Mouse (Mus musculus) liver, embryonic 11.5 days (tissue): Measurements from ENCODE around the gene Rsph6a. TPM values are rescaled to one million over a fixed set of nuclear protein-coding genes. Genes with fewer than 3 reads are reported as not detected.

Source experiments
- ATAC-seq: fragments of 200-750 bp; cut with Nextera tagmentation; replicated peaks from 2 replicates; pipeline ENCODE4 v1.8.0; 2017; ENCODE audit warnings: moderate number of reproducible peaks, mild to moderate bottlenecking, moderate TSS enrichment, moderate library complexity; ENCODE audit not compliant: low FRiP score
- DNase-seq: peaks from one replicate; pipeline ENCODE4 v3.0.0-alpha.2; 2017; ENCODE audit warnings: low spot score
- H3K27ac ChIP-seq: fragments of 300-500 bp; sonication (generic); 2 replicates; pipeline ENCODE4 v1.5.1; 2014; ENCODE audit warnings: mild to moderate bottlenecking, low read depth, low read length, control low read depth
- H3K27me3 ChIP-seq: fragments of 300-500 bp; sonication (generic); replicated peaks from 2 replicates; pipeline ENCODE4 v1.6.1; 2014; ENCODE audit warnings: low read length, mixed read lengths; ENCODE audit not compliant: control insufficient read depth, insufficient read depth
- H3K36me3 ChIP-seq: fragments of 300-500 bp; sonication (generic); 2 replicates; pipeline ENCODE4 v1.6.1; 2014; ENCODE audit warnings: mild to moderate bottlenecking, low read length, moderate library complexity, mixed read lengths; ENCODE audit not compliant: control insufficient read depth, insufficient read depth
- H3K4me1 ChIP-seq: fragments of 300-500 bp; sonication (generic); replicated peaks from 2 replicates; pipeline ENCODE4 v1.6.1; 2014; ENCODE audit warnings: low read length, mixed read lengths; ENCODE audit not compliant: control insufficient read depth, insufficient read depth
- H3K4me2 ChIP-seq: fragments of 300-500 bp; sonication (generic); 2 replicates; pipeline ENCODE4 v1.6.1; 2014; ENCODE audit warnings: mild to moderate bottlenecking, control low read depth, moderate library complexity
- H3K4me3 ChIP-seq: fragments of 300-500 bp; sonication (generic); 2 replicates; pipeline ENCODE4 v1.5.1; 2014; ENCODE audit warnings: low read depth, low read length, control low read depth
- H3K9ac ChIP-seq: fragments of 300-500 bp; sonication (generic); 2 replicates; pipeline ENCODE4 v1.6.1; 2014; ENCODE audit warnings: low read depth, low read length, control low read depth
- H3K9me3 ChIP-seq: fragments of 300-500 bp; sonication (generic); 2 replicates; pipeline ENCODE4 v1.6.1; 2016; ENCODE audit warnings: low read length, inconsistent platforms, mixed read lengths; ENCODE audit not compliant: control insufficient read depth
- WGBS: fragments of 180-500 bp; shearing (Covaris S2); extraction: QIAGEN DNeasy Blood & Tissue Kit; methylation state at CpG from one replicate; pipeline ENCODE4 v1.1.7; 2014; 5-methylcytosine and 5-hydroxymethylcytosine counted together
- polyA plus RNA-seq: library from polyadenylated mRNA; unstranded; fragments of >200 nt; fragmentation: Nextera tagmentation; extraction: Ambion mirVana; gene quantifications from 2 replicates; pipeline ENCODE4 v1.2.1, GENCODE M21; 2014

Rsph6a gene
- polyA plus RNA-seq, 1 experiment from 2014 or later: not detected

DNA sequence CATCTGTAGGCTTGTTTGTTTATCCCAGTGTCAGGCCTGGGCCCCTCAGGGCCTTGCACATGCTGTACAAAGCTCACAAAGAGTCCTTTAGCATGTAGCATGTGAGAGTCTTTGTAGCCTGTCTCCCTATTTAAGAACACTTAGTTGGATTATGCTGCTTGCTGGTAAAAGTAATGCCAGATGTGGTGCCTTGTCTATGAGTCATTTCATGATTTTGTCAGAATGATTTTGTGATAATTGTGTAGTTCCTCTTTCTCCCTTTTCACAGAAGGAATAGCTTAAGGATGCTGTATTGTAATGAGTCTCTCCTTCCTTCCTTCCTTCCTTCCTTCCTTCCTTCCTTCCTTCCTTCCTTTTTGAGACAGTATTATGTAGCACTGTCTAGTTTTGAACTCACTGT, 26.4 kb upstream of the Rsph6a start:
- Histone ChIP-seq H3K27ac (no peak overlapping the region), H3K4me3 (no peak overlapping the region), H3K9ac (no peak overlapping the region), H3K36me3 (peaks cover 34% of the 10 kb centered on the region), H3K4me1 (peaks cover 22% of the 10 kb centered on the region), H3K4me2 (no peak overlapping the region), H3K9me3 (no peaks in the 10 kb centered on the region), H3K27me3 (peaks cover 7% of the 10 kb centered on the region)
- ATAC-seq (no peak), DNase-seq (no peak)

DNA sequence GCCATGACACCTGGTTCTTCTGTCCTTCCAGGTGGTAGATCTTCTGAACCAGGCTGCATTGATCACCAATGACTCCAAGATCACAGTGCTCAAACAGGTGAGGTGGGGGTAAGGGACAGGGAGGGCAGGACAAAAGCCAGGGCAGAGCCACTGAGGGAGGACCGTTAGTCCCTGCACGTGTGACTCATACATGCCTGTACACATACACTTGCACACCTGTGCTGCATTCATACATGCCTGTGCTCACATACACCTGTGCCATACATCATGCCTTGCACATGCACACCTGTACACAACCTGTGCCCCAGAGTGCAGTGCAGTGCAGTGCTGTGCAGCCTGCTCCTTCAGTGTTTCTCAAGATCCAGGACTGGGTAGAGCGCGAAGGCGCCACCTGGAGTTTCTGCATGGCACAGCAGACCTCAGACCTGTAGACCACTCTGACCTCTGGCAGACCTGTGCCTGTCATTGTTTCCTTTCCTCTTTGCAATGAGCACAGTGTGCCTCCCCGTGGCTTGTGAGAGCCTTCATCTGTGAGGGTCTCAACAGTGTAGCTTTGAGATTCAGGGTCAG, 25.3 kb upstream of the Rsph6a start:
- no peak overlapping the region for H3K4me3 ChIP-seq
- peaks cover 41% of the 10 kb centered on the region for H3K36me3 ChIP-seq
- H3K4me2 ChIP-seq: no peak overlapping the region
- no peak overlapping the region for H3K9ac ChIP-seq
- no peaks in the 10 kb centered on the region for H3K27me3 ChIP-seq
- no peaks in the 10 kb centered on the region for H3K9me3 ChIP-seq
- no peak for DNase-seq
- ATAC-seq: peak; percentile 55
- WGBS: 67% methylated on average over 6 of the region's 6 CpGs
- no peak overlapping the region for H3K27ac ChIP-seq
- peaks cover 16% of the 10 kb centered on the region for H3K4me1 ChIP-seq

DNA sequence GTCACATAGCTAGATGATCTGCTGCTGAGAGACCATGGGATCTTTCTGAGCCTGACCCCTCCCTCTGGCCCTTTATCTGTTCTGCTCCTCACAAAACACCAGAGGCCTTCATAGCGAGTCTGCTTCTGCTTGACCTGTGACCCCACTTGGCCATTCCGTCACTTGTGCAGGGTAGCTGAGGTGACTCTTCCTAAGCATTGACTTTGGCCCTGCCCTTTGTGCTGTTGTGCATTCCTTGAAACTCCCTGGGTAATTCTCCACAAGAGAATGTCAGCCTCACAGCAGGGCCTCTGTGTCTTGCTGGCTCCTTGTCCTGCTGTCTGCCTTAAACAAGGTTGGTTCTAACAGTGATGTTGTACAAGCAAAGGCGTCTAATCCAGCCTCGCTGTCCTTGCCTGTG, 22.8 kb upstream of the Rsph6a start:
- DNase-seq (no peak), ATAC-seq (no peak)
- H3K27me3 ChIP-seq: no peaks in the 10 kb centered on the region
- WGBS: 84% methylated on average over 4 of the region's 4 CpGs
- no peak overlapping the region for H3K9ac ChIP-seq
- H3K36me3 ChIP-seq: peaks cover 61% of the 10 kb centered on the region
- no peak overlapping the region for H3K4me2 ChIP-seq
- no peaks in the 10 kb centered on the region for H3K9me3 ChIP-seq
- peaks cover 3% of the 10 kb centered on the region for H3K4me1 ChIP-seq
- H3K4me3 ChIP-seq: no peak overlapping the region
- H3K27ac ChIP-seq: no peak overlapping the region

GRCm38 (mm10) chr7:19044616-19045015, 9.9 kb upstream of the Rsph6a start:
- H3K27me3 ChIP-seq: no peaks in the 10 kb centered on the region
- H3K9me3 ChIP-seq: no peaks in the 10 kb centered on the region
- WGBS: 96% methylated on average over 6 of the region's 6 CpGs
- H3K4me3 ChIP-seq: no peak overlapping the region
- peaks cover 90% of the 10 kb centered on the region for H3K36me3 ChIP-seq
- H3K27ac ChIP-seq: no peak overlapping the region
- ATAC-seq (no peak), DNase-seq (no peak)
- no peak overlapping the region for H3K4me2 ChIP-seq
- H3K9ac ChIP-seq: no peak overlapping the region
- no peaks in the 10 kb centered on the region for H3K4me1 ChIP-seq

- Histone ChIP-seq H3K9me3 (no peaks in the 10 kb centered on the region), H3K27me3 (no peaks in the 10 kb centered on the region), H3K4me2 (no peak overlapping the region), H3K4me3 (no peak overlapping the region), H3K36me3 (peaks cover 86% of the 10 kb centered on the region), H3K4me1 (no peaks in the 10 kb centered on the region), H3K9ac (no peak overlapping the region), H3K27ac (no peak overlapping the region)
- WGBS: 88% methylated on average over 11 of the region's 11 CpGs
- ATAC-seq (peak; percentile 22; the same call in 1 of the 2 replicates), DNase-seq (no peak)
Observed at GRCm38 (mm10) chr7:19046286-19047069, 8.0 kb upstream of the Rsph6a start.

DNA sequence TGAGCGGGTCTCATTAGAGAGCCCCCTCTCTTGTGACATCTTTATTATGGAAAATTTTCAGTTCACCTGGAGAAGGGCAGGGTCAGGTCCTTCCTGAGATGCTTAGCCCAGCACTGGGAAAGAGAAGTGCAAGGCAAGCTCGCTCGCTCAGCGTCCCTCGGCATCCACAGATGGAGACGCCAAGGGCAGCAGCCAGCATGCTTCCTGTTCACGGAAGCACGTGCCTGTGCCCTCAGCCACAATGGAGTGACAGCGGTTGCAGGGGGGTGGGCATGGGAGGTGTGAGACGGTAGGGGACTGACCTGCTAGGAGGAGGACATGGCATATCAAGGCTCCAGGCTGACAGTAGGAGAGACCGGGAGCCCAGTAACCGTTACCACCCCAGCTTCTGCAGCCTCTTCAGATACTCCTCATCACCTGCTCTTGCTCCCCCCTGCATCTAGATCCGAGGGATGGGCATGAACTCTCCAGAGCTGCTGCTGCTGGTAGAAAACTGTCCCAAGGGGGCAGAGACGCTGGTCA, 6.4 kb upstream of the Rsph6a start:
- no peaks in the 10 kb centered on the region for H3K9me3 ChIP-seq
- WGBS: 83% methylated on average over 14 of the region's 14 CpGs
- ATAC-seq: no peak
- no peak for DNase-seq
- H3K4me3 ChIP-seq: no peak overlapping the region
- H3K4me2 ChIP-seq: no peak overlapping the region
- H3K9ac ChIP-seq: no peak overlapping the region
- no peaks in the 10 kb centered on the region for H3K4me1 ChIP-seq
- H3K27me3 ChIP-seq: no peaks in the 10 kb centered on the region
- H3K36me3 ChIP-seq: peaks cover 74% of the 10 kb centered on the region
- H3K27ac ChIP-seq: no peak overlapping the region

DNA sequence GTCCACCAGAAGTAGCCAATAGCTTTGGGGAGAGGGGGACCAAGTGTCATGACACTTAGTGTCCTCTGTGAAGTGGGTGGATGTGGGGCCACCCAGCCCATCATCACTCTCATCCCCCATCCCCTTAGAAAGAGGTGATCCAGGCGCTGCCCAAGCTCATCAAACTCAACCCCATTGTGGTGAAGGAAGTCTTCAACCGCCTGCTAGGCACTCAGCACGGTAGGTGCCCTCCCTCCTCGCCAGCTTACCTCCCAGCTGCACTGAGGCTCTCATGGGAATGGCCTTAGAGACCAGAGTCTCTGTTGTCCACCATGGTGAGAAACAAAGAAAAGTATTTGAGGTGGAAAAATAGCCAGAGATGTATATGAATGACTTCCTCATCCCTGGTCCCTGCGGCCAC, 5.2 kb upstream of the Rsph6a start:
- no peak for DNase-seq
- no peak overlapping the region for H3K4me2 ChIP-seq
- no peak overlapping the region for H3K4me3 ChIP-seq
- H3K36me3 ChIP-seq: peaks cover 67% of the 10 kb centered on the region
- H3K27me3 ChIP-seq: no peaks in the 10 kb centered on the region
- no peaks in the 10 kb centered on the region for H3K9me3 ChIP-seq
- H3K9ac ChIP-seq: no peak overlapping the region
- H3K27ac ChIP-seq: no peak overlapping the region
- WGBS: 86% methylated on average over 5 of the region's 5 CpGs
- ATAC-seq: no peak
- no peaks in the 10 kb centered on the region for H3K4me1 ChIP-seq

DNA sequence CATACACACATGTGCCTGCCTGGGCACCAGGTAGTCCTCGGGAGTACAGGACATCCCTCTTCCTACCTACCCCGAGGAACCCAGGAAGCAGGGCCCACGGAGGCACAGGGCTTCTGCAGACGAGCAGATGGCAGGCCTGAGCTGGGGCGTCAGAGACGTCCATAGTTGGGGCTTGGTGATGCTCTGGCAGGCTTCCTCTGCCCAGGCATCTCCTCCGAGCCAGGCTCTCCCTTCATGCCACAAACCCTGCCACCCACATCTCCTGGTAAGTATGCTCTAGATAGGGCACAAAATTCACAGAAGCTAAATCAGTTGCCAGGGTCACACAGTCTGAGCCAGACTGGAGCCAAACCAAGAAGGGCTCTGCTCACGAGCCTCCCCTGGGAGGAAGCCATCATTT, 4.3 kb upstream of the Rsph6a start:
- DNase-seq (no peak), ATAC-seq (no peak)
- H3K9ac ChIP-seq: no peak overlapping the region
- no peak overlapping the region for H3K4me3 ChIP-seq
- WGBS: 85% methylated on average over 8 of the region's 8 CpGs
- H3K27me3 ChIP-seq: no peaks in the 10 kb centered on the region
- H3K36me3 ChIP-seq: peaks cover 58% of the 10 kb centered on the region
- no peaks in the 10 kb centered on the region for H3K9me3 ChIP-seq
- H3K27ac ChIP-seq: no peak overlapping the region
- no peaks in the 10 kb centered on the region for H3K4me1 ChIP-seq
- H3K4me2 ChIP-seq: no peak overlapping the region

DNA sequence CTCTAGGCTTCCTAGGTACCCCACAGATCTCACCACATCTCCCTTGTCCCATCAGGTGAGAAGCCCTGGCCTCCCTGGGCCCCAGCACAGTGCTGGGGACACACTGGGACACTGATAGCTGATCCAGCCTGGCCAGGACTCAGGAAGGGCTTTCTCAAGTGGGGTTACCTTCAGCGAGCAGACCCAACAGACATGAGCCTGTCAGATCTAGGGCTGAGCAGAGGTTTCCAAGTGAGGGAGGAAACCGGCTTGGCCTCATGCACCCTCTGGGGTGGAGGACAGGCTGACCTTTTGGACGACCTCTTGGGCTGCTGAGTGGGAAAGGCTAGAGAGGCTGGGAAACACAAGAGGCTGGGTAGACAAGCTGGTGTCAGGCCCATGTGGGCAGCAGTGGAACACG, 3.3 kb upstream of the Rsph6a start:
- H3K9ac ChIP-seq: no peak overlapping the region
- 69% methylated on average over 4 of the region's 4 CpGs for WGBS
- H3K4me3 ChIP-seq: no peak overlapping the region
- H3K36me3 ChIP-seq: peaks cover 49% of the 10 kb centered on the region
- ATAC-seq: no peak
- H3K9me3 ChIP-seq: no peaks in the 10 kb centered on the region
- H3K4me1 ChIP-seq: no peaks in the 10 kb centered on the region
- DNase-seq: no peak
- H3K4me2 ChIP-seq: no peak overlapping the region
- H3K27me3 ChIP-seq: no peaks in the 10 kb centered on the region
- peak overlapping the region; percentile 10; the same call in 1 of the 2 replicates for H3K27ac ChIP-seq
